Mouse (Mus musculus) lung, adult 18-20 months (tissue): ENCODE results near the gene Eef1akmt4.

Source experiments
- DNase-seq, 2 experiments: peaks; one replicate each; pipeline ENCODE4 v3.0.0; 2022; ENCODE audit warnings: mixed read lengths in 2 of 2

The Eef1akmt4 gene

DNA sequence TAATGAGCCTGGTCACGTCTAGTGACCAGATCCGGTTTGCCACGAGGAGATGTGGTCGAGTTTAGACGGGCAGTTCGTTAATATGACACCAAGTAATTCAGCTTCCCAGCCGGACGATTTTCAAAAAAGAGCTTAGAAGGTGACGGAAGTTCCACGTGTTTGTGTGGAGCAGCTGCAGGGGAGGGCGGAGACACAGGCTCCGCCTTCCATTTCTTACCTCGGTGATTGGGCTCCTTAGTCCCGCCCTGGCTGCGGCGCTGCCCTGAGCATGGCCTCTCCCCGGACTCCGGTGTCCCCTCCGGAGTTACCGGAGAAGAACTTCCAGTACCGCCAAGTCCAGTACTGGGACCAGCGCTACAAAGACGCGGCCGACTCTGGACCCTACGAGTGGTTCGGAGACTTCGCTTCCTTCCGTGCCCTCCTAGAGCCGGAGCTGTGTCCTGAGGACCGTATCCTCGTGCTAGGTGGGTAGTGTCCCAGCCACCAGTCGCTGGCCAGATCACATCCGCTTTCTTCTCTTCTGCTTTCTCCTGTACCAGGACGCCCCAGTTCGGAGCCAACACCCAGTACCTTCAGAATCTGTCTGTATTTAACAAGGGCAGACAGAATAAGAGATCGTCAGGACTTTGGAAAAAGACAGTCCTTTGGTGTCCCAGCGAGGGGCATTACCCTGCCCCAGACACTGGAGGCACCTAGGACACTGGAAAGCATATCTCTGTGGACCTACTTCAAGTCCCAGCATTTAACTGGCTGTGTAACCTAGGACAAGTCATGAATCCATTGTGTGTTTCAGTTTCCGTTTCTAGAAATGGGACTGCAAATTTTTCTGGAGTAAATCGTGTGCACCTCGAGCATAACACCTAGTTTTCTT is at the start of gene Eef1akmt4, which contains the start of the genes Gm49333 and Alg3:
Gene Eef1akmt4 (plus strand): TSS at position 237 of the 871 bp plus-strand sequence.
Gene Gm49333 (plus strand): TSS at position 254 of the 871 bp plus-strand sequence.
Gene Alg3 (minus strand): TSS at position 379 of the 871 bp plus-strand sequence.
- DNase-seq = peak; percentile 92

- DNase-seq = no peak
These were observed 46.3 kb upstream of the Eef1akmt4 start for GRCm38 (mm10) chr16:20565075-20565474.

DNA sequence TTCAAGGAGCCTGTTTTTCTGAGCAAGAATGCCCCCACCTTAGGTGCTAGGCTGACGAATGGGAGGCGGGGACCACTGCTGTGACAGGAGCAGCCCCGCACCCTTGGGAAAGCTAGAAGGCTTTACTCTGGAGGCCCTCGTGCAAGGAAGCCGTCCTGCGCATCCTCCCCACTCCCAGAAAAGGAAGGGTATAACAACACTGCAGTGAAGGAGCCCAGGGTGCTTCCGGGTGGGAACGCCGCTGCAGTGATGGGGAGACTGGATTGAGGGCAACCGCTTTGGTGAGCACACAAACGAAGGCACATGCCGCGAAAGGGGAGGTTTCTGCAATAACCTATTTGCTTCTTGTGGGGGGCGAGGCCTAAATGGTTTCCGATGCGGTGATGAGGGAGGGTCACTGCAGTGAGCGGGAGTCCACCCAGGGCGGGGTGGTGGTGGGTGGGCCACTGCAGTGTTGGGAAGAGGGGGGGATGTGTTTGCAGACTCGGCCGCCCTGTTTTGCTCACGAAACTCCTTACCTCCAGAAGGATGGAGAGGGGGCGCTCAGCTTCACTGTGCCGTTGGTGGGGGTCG is 21.9 kb upstream of the Eef1akmt4 start, which contains the start of gene Vwa5b2:
Gene Vwa5b2 (plus strand): TSS at position 106 of the 573 bp plus-strand sequence.
- DNase-seq = no peak

DNA sequence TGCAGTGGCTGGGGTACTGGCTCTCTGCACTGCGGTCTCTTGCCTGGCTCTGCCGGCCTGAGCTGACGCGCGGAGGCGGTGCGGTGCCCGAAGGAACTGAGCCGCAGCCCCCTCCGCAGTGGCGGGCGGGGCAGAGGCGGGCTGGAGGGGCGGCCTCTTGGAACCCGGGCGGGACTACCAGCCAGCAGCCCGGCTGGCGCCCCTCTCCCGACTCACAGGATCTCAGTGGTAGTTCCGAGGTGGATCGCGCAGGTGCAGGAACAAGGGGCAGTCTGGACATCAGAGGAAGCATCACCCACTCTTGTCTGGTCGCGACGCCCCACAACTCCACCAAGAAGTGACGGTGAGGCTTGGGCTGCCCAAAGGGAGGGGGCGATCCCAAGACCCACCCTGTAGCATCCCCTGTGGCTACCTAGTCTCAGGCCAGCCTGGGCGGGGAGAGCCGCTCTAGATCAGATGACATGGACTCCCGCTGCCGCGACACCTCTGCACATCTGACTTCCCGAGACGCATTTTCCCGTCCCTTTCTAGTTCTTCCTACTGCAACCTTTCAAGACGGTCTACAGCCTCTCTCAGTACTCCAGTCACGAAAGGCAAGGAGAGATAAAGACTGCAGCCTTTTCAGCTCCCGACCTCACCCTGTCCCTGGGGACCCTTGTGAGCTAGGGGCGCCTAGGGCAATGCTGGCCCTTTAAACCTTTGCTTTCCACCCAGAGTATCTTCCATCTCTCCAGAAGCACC is 21.3 kb upstream of the Eef1akmt4 start:
- DNase-seq = no peak

DNA sequence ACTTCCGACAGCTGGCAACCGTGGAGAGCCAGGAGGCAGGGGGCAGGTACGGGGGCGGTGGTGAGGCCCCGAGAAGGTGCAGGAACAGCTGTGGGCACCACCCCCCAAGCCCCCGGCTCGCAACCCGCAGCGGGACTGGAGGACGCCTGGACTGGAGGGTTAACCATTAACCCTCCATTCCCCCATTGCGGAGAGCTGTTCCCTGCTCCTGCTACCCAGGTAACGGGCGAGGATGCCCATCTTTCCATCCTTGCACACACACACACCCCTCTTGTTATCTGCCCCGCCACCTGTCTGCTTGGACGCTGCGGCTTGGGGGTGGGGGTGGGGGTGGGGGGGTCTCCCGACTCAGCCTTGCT is 20.7 kb upstream of the Eef1akmt4 start:
- no peak for DNase-seq

GRCm38 (mm10) chr16:20591076-20591705 is 20.2 kb upstream of the Eef1akmt4 start:
- no peak for DNase-seq

GRCm38 (mm10) chr16:20595060-20595673 is 16.2 kb upstream of the Eef1akmt4 start:
- DNase-seq = no peak

- DNase-seq = no peak
These were observed 15.7 kb upstream of the Eef1akmt4 start for GRCm38 (mm10) chr16:20595737-20596136.

DNA sequence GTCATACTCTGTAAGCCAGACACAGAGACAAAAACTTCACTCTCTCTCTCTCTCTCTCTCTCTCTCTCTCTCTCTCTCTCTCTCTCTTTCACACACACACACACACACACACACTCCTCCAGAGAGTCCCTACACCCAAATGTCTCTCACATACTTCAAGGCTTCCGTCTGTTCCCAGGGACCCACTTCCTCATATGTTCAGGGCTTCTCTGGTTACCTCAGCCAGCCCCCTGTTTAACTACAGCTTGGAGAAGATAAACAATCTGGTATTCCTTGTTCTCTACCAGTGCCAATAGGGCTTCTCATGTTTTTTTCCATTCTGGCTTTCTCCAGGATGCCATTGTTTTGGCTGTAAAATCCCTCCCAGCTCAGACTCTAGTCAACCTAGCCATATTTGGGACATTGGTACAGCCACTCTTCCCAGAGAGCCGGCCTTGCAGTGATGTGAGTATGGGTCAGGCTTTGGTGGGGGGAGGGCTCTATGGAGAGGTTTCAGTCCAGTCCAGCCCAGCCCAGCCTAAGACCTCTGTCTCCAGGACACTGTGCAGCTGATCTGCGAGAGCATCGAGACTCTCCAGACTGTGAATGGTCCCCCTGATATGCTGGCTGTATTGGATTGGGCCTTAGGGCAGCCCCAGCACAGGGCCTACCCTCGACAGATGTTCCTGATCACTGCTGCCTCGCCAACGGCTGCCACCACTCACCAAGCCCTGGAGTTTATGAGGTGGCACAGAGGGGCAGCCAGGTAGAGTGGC is 14.5 kb upstream of the Eef1akmt4 start:
- no peak for DNase-seq

DNA sequence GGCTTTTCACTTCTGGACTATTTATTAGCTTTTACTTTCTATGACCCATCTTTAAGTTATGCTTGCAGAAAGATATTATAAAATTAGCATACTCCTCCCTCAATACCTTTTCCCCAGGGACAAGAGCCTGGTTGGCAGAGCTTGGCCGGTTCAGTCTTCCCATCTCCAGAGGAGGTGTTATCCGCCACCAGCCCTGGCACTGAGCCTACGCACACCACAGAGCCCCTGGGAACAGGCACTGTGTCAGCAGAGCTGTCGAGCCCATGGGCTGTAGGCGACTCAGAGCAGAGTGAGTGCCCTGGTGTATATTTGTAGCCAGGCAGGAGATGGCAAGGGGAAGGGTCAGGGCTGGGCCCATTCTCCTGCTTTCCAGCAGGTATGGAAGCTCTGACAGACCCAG is 10.9 kb upstream of the Eef1akmt4 start:
- DNase-seq = no peak

DNA sequence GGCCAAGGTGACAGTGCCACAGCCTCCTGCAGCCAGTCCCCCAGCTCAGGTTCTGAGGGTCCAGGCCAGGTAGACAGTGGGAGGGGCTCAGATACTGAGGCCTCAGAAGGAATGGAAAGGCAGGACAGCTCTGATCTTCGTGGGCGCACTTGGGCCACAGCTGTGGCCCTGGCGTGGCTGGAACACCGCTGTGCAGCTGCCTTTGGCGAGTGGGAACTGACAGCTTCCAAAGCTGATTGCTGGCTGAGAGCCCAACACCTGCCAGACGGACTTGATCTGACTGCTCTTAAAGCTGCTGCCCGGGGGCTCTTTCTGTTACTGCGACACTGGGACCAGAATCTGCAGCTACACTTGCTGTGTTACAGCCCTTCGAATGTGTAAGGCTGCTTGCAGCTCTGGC is 6.7 kb upstream of the Eef1akmt4 start:
- DNase-seq = no peak

GRCm38 (mm10) chr16:20610501-20611356 is 664 bp upstream of the Eef1akmt4 start:
- peak; percentile 73 for DNase-seq

GRCm38 (mm10) chr16:20619541-20620398 is 8.4 kb downstream of the Eef1akmt4 start:
- DNase-seq = no peak

DNA sequence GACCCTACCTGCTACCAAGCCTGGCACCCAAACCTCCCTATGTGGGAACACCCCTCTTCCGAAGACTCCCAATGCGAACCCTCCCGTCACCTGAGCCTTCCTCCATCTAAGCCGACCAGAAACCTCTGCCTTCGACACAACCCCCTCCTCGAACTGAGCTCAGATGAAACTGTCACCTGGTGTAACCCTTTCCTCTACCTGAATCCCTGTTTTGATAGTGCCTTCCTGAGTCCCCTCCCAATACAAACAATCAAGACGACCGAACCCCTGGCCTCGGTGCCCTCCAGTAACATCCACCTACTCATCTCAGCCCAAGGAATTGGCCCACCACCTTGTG is 9.0 kb downstream of the Eef1akmt4 start:
- DNase-seq = no peak

- no peak for DNase-seq
These were observed 9.4 kb downstream of the Eef1akmt4 start for GRCm38 (mm10) chr16:20620751-20621190.

- DNase-seq = peak; percentile 76 to 82
These were observed 10.0 kb downstream of the Eef1akmt4 start, which contains the start of gene Camk2n2 for GRCm38 (mm10) chr16:20621191-20621990. Gene Camk2n2, minus strand, starts transcription at chr16:20621287.

- peak; percentile 79 to 85 for DNase-seq
These were observed 10.7 kb downstream of the Eef1akmt4 start for GRCm38 (mm10) chr16:20621991-20622685.

DNA sequence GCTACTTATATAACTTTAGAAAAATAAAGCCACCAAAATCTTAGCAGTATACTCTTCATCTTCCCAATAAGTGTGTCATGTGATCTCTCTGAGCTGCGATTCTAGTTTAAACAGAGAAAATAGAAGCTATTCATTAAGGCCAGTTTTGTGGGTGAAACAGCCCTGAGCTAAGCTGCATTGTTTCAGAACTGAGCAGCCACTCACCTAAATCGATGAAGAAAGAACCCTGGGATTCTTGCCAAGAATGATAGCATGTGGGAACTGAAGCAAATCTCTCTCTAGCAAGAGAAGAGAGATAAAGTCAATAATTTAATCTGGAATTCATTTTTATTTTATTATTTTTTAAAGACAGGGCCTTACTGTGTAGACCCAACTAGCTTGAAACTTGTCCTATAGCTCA is 11.8 kb downstream of the Eef1akmt4 start:
- no peak for DNase-seq
